Mouse (Mus musculus) cerebellum, adult 11 months (tissue): ENCODE measurements at regions not wholly inside any gene's neighbourhood (a gene's known extent, or its start where the extent isn't known, plus 50 kb on each side); places are given as distances from the start of the nearest gene placed in this dataset.

ENCODE experiments used
- DNase-seq: peaks from one replicate; pipeline ENCODE4 v3.0.0; 2022

GRCm38 (mm10) chr8:91866076-91866475 lies 64.2 kb upstream of the Irx3 start:
- no peak for DNase-seq

DNA sequence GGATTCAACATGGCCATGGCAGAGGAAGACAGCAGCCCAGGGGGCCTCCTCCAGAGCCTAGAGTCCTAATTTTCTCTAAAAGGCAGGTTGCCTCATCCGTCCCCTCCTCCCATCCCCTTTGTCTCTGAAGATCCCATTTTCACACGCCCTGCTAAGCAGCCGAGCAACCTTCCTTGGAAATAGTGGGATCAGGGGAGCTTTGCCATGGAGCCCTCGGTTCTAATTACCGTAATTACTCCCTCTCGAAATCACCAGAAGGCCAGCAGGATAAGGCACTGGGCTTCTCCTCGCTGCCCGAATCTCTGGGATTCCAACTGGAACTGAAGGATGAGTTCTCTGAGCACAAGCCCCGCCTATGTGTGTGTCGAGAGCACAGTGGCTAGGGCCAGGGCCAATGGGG lies 63.5 kb upstream of the Irx3 start:
- no peak for DNase-seq

DNA sequence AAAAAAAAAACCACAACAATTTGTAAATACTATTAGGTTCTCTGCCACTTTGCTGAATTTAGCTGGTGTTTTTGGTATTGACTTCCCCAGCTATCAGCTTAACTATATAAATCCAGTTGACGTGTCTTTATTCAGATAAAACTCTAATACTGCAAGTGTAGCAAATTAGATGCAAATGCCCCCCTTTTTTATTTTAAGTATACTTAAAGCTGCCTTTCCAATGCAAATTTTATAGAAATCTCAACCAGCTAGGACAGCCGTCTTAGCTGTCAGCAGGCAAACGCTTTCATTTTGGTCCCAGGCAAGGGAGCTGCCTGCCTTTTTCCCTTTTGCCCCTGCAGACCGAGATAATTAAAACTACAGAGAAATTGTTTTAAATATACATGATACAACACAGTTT lies 61.6 kb upstream of the Irx3 start:
- DNase-seq: no peak

- no peak for DNase-seq
These were observed 54.0 kb upstream of the Irx3 start for GRCm38 (mm10) chr8:91855881-91856280.

GRCm38 (mm10) chr8:91854369-91854768 lies 52.5 kb upstream of the Irx3 start:
- no peak for DNase-seq

DNA sequence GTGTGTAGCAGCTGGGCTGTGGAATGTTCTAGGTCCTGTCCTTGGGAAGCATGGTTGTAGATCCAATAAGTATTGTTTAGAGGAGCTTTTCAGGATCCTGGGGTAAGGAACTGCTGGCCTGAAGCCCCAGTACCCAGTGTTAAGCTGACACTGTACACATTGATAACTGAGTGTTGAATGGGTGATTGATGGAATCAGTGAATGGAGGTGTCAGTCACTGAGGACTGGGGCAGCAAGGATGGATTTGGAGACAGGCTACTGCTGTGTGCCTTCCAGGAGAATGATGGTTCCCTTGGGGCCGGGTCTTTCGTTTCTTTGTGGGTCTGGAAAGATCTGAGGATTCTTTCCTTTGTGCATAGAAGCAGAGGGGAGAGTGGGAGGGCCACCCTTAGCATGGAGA lies 51.9 kb upstream of the Irx3 start:
- no peak for DNase-seq

- DNase-seq: no peak
These were observed 51.5 kb upstream of the Irx3 start for GRCm38 (mm10) chr8:91853336-91853735.
